Mouse (Mus musculus) CD4-positive helper T cell, adult 2 months (primary cell): ENCODE data around the gene Efcab1.
"Not testable (repeated sequence)": the region's sequence is repeated elsewhere in the genome, so short reads cannot be mapped to it uniquely, and the experiment has no call there.

Experiments used
- DNase-seq: peaks from one replicate; pipeline ENCODE4 v3.0.0-alpha.2; 2012; ENCODE audit warnings: low read depth, missing footprints, low spot score

The Efcab1 gene

GRCm38 (mm10) chr16:14906393-14907100 lies at the start of gene Efcab1:
Gene Efcab1, plus strand, starts transcription at chr16:14906606.
- no peak for DNase-seq

GRCm38 (mm10) chr16:14859443-14859842 lies 47.0 kb upstream of the Efcab1 start:
- no peak for DNase-seq

GRCm38 (mm10) chr16:14884916-14885315 lies 21.5 kb upstream of the Efcab1 start:
- DNase-seq, result no peak

- DNase-seq, result no peak
Measured at GRCm38 (mm10) chr16:14885372-14885771, 21.0 kb upstream of the Efcab1 start.

- no peak for DNase-seq
Measured at GRCm38 (mm10) chr16:14892492-14892891, 13.9 kb upstream of the Efcab1 start.

- DNase-seq, result no peak
Measured at GRCm38 (mm10) chr16:14893864-14894263, 12.5 kb upstream of the Efcab1 start.

- DNase-seq, result no peak
Measured at GRCm38 (mm10) chr16:14894713-14895112, 11.7 kb upstream of the Efcab1 start.

GRCm38 (mm10) chr16:14895543-14895942 lies 10.9 kb upstream of the Efcab1 start:
- DNase-seq, result no peak

GRCm38 (mm10) chr16:14930711-14931110 lies 24.3 kb downstream of the Efcab1 start:
- DNase-seq, result not testable (repeated sequence)

- not testable (repeated sequence) for DNase-seq
Measured at GRCm38 (mm10) chr16:14936478-14937166, 30.2 kb downstream of the Efcab1 start.

GRCm38 (mm10) chr16:14939552-14939951 lies 33.1 kb downstream of the Efcab1 start:
- no peak for DNase-seq

- DNase-seq, result no peak
Measured at GRCm38 (mm10) chr16:14939994-14940715, 33.7 kb downstream of the Efcab1 start.

- DNase-seq, result no peak
Measured at GRCm38 (mm10) chr16:14940898-14941297, 34.5 kb downstream of the Efcab1 start.

GRCm38 (mm10) chr16:14943530-14943929 lies 37.1 kb downstream of the Efcab1 start:
- DNase-seq, result no peak

GRCm38 (mm10) chr16:14947561-14947960 lies 41.2 kb downstream of the Efcab1 start:
- not testable (repeated sequence) for DNase-seq

- DNase-seq, result no peak
Measured at GRCm38 (mm10) chr16:14951894-14952293, 45.5 kb downstream of the Efcab1 start.

- no peak for DNase-seq
Measured at GRCm38 (mm10) chr16:14959743-14960142, 53.3 kb downstream of the Efcab1 start.

- no peak for DNase-seq
Measured at GRCm38 (mm10) chr16:14973696-14974095, 67.3 kb downstream of the Efcab1 start.

GRCm38 (mm10) chr16:14979228-14979627 lies 72.8 kb downstream of the Efcab1 start:
- no peak for DNase-seq

GRCm38 (mm10) chr16:14989614-14990268 lies 83.3 kb downstream of the Efcab1 start:
- DNase-seq, result no peak

GRCm38 (mm10) chr16:14991001-14991400 lies 84.6 kb downstream of the Efcab1 start:
- no peak for DNase-seq
